Mouse (Mus musculus): ENCODE measurements at regions not wholly inside any gene's neighbourhood (a gene's known extent, or its start where the extent isn't known, plus 50 kb on each side); places are given as distances from the start of the nearest gene placed in this dataset.

DNA sequence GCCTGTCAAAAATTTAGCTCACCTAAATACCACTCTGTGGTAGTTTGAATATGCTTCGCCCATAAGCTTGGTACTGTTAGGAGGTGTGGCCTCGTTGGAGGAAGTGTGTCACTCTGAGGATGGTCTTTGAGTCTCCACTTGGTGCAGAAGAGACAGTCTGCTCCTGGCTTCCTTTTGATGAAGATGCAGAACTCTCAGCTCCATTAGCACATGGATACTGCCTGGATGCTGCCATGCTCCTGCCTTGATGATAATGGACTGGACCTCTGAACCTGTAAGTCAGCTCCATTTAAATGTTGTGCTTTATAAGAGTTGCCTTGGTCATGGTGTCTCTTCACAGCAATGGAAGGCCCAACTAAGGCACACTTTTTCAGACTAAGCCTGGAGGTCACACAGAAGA lies 56.9 kb upstream of the Pik3r1 start:
- no peak for DNase-seq

GRCm38 (mm10) chr13:101831872-101832629 lies 64.0 kb upstream of the Pik3r1 start:
- no peak for DNase-seq

DNA sequence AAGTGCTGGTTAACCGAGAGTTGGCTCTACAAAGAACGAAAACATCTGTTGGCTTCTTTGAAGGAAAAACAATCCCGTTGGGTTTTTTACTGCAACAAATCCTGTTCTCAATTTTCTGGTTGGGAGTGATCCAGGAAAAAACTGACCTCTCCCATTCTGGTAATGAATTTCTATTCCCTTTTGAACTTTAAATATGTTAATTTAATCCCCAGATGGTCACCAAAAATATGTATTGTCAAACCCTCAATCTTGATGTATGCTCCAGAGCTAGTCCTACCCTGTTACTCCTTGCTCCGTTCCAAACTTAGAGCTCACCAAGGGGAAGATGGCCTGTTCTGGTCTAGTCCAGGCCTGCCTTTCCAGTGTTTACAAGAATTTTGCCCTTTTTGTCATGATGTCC lies 66.5 kb upstream of the Pik3r1 start:
- DNase-seq: no peak

GRCm38 (mm10) chr13:101836992-101837391 lies 69.0 kb upstream of the Pik3r1 start:
- DNase-seq: no peak

- no peak for DNase-seq
These were observed 76.7 kb upstream of the Pik3r1 start for GRCm38 (mm10) chr13:101844461-101845440.

DNA sequence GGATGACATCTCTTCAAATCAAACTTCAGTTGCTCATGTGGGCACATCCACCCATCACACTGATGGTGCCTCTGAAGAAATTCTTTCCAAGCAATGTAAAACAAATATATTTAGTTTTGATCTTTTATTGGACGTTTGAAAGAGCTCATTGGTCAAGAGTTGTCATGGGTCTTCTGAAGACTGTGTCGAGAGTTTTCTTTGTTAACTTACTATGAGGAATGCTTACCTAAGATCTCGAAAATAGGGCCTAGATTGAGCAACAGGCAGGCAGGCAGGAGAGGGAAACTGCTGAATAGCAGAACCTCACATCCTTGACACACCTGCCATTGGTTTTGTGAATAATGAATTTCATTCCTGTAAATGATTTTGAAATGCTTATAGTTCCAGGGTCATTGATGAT lies 78.0 kb upstream of the Pik3r1 start:
- DNase-seq: no peak

- DNase-seq: no peak
These were observed 80.0 kb upstream of the Pik3r1 start for GRCm38 (mm10) chr13:101847879-101848600.

DNA sequence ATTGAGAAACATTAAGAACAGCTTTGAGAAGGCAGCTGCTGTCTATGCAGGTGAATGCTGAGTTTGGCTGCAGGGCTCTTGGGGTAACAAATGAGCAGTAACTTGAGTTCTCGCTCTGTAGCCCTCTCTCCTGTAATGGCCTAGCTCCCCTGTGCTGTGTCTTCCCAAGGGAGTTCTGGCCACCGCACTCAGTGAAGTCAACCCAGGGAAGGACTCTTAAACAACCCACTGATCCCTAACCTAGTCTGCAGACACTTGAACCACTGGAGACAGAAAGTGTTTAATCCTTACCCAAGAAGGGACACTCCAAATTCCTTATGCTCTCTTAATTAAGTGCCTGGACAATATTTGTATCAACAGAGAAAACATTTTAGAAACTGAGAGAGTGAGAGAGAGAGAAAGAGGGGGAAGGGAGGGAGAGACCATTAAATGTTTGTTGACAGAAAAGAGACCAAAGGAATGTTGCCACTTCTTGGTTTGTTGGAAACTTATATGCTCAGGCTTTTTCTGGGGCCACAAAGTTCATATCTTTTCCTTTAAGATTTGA lies 80.7 kb upstream of the Pik3r1 start:
- DNase-seq: no peak

DNA sequence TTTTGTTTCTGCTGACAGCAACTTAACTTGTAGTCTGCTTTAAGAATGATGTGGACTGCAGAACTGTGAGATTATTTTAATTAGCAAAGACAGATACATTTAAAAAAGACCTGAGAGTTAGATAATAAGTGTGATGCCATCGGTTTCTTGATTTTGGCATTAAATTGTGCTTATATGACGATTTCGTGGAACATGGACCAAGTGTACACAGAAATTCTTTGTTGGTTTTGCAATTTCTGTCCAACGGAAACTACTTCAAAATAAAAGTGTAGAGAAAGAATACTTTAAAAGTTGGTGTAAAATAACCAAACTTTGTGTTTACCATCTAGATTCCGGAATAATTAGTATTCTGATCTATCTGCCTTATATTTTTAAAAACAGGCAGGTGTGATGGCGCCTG lies 81.4 kb upstream of the Pik3r1 start:
- no peak for DNase-seq

DNA sequence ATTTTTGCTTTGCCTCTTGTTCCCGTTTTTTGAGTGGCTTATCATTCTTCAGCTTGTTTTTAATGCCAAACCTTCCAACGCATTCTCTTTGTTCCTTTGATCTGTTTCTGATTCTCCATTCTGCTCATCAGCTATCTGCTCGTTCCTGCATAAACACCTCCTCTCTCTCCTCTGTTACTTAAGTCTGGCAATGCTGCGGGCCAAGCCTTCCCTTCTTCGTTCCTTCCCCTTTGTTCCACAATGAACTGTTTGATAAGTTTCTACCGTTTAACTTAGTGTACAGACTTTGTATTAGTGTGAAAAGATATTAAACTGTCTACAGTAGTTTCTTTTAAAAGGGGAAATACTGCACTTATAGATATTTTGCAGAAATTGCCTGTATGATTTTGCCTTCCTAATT lies 83.3 kb upstream of the Pik3r1 start:
- no peak for DNase-seq

DNA sequence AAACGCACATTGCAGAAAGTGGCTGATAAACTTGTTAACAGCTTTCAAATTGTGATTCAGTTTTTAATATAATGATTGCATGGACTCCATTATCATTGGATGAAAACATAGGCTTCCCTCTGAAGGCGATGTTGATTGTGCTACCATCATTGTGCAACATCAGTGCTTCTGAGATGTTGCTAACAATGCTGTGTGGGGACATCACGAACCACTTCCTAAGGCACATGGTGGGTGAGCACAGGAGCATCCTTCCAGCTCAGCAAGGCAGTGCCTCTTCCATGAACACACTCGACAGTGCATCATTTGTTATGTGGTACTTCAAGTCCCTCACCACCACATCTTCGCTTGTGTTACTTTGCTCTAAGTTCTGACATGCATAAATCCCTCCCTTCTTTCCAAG lies 84.9 kb upstream of the Pik3r1 start:
- no peak for DNase-seq

GRCm38 (mm10) chr13:101855141-101855540 lies 87.1 kb upstream of the Pik3r1 start:
- DNase-seq: no peak

- DNase-seq: no peak
These were observed 92.7 kb upstream of the Pik3r1 start for GRCm38 (mm10) chr13:101860704-101861103.

DNA sequence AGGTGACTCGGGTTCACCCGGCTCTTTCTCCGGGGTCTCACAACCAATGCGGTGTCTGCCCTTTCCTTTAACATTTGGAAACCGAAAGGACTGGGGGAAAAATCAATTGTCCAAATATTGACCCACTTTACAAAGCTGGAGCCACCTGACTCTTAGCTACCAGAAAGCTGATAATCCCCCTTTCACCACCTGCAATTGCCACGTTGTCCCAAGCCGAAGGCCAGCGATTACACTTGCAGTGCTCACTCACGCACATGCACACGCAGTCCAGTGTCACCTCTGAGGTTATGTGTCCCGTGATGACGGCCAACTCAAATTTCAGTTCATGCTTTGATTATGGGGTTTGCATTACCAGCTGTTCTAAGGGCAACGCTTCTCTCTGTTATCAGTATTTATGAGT lies 94.0 kb upstream of the Pik3r1 start:
- no peak for DNase-seq

DNA sequence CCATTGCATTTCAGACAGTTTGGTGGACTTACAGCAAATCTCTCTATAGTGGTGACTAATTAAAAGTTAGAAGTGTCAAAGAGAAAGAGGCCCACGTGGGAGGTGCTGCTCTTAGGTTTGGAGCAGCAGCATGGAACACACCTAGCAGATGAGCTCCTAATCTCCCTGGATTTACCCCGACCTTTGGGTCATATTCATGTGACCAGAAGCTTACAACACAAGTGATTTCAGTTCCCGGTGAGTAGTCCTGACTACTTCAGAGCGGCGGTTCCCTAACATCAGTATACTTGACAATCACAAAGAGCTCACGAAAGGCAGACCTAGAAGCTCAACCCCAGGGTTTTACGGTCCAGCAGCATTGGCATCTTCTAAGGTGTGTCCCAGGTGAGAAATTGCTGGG lies 95.0 kb upstream of the Pik3r1 start:
- DNase-seq: no peak

DNA sequence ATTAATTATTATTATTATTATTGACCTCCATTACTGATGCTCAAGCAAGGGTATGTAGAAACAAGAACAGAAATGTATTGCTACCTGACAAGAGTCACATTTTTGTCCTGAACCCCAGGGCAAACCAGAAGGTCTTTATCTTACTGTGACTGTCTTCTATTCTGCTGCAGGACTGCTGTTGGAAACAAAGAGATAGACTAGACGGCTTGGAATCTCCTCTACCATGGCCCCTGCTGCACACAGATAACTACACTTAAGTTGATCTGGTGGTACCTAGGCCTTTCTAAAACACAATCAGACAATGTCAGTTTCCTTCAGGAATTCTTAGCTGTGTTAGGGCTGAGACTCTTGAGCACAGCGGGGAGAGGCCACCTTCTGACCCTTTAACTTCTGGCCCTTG lies 95.6 kb upstream of the Pik3r1 start:
- no peak for DNase-seq

GRCm38 (mm10) chr13:101866843-101867242 lies 98.8 kb upstream of the Pik3r1 start:
- no peak for DNase-seq

GRCm38 (mm10) chr13:101874761-101875160 lies 106.7 kb upstream of the Pik3r1 start:
- DNase-seq: no peak

- DNase-seq: no peak
These were observed 108.1 kb upstream of the Pik3r1 start for GRCm38 (mm10) chr13:101876069-101876468.

- DNase-seq: no peak
These were observed 108.6 kb upstream of the Pik3r1 start for GRCm38 (mm10) chr13:101876601-101877000.

- DNase-seq: no peak
These were observed 110.2 kb upstream of the Pik3r1 start for GRCm38 (mm10) chr13:101878168-101878567.

DNA sequence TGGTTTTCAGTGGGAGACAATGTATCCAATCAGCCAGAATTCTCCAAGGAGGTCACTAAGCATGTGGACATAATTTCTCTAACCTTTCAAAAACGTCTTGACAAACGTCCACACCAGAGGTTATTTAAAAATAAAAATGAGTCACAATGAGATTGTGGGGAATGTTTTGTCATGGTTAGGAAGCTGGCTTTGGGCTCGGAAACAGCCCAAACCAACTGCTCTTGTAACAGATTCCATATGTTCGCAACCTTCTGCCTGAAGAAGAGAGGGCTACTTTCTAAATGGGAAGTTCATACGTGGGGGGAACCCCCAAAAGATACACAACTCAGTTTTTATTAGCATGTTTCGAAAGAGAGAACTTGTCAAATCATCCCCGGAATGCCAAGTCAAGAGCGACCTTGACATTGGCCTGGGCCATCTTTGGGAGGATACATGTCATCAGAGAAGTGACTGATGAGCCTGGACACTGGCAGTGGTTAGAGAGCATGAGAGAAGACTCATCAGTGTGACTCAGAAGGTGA lies 111.6 kb upstream of the Pik3r1 start:
- DNase-seq: no peak

GRCm38 (mm10) chr13:101883177-101883576 lies 115.2 kb upstream of the Pik3r1 start:
- no peak for DNase-seq

All from thymus, postnatal 36 days (tissue).